Mouse (Mus musculus): ENCODE data around the gene Tmem245. TPM values are rescaled to one million over a fixed set of nuclear protein-coding genes. Genes with fewer than 3 reads are reported as not detected.
A peak's percentile ranks its signal among the peaks of the same experiment; 100 is the strongest.

The Tmem245 gene
- total RNA-seq, 2 experiments from 2014 or later, result 68.3 to 71.7 TPM

DNA sequence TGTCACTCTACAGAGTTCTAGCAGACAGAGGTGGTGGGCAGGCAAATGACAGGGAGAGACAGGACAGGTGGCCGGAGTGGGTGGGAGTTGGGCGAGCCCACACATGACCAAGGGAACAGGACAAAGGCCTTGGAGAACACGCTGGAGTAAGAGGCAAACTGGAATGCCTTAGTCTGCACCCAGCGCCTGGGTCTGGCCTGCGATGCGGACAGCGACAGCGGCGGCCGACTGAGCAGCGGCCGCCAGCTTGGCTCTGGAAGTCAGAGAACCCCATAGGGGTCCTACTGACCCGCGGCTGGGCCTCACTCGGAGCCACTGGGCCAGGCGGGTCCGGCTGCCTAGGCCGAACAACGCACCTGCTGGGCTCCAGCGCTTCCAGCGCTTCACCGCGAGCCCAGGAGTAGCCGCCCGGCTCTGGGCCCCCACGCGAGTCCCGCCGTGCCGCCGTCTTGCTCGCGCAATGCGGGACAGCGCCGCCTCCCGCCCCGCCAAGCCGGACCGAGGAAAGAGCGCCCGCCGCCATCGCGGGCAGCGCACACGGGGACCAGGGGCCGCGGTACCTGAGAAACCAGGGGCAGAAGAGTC lies 82.7 kb downstream of the Tmem245 start:
- DNase-seq, result no peak

DNA sequence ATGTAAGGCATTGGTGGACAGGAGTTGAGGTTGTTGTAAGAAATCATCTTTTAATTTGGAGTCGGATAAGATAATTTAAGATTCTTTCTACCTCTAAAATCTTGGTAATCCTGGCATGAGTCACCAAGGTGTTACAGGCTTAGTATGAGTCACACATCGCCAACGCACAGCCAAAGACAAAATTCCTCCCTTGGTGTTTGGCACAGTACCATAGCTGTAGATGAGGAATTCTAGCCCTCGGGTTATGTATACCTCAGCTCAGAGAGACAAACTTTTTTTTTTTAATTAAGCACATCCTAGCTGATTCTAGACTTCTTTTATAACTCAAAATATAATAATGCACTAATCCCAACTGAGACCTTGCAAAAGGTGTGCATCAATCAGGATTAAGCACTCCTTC lies 83.2 kb downstream of the Tmem245 start:
- DNase-seq, result no peak

DNA sequence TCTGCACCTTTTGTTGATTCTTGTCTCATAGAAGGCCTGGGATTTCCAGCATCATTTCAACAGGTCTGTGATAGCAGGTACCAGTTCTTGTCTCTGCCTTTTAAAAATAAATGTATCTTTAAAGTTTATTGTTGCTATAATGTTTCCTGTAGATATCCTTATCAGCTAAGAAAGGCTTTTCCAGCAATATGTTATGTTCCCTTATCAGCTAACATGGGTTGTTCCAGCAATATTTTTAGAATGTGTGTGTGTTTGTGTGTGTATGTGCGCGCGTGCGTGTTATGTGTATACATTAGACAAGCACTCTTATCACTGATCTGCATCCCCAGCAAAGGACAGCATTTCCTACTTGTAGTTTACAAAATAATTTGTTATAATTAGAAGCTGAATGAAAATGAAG lies 85.7 kb downstream of the Tmem245 start:
- DNase-seq, result no peak

DNA sequence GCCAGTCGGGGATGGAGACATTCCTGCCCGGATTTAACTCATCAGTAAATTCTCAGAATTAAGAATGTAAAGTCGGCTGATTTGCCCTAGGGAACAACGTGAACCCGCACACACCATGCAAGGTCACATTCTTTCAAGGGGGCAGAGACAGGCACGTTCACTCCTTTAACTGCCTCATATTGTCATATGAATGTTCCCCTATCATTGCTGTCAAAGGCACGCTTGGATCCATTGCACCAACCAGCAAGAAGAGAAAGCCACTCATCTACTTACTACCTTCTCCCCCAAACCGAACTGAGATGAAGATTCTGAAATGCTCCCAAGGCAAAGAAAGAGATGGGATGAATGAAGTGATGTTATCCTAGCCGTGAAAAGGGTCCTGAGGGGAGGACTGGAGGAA lies 88.5 kb downstream of the Tmem245 start:
- DNase-seq, result no peak

DNA sequence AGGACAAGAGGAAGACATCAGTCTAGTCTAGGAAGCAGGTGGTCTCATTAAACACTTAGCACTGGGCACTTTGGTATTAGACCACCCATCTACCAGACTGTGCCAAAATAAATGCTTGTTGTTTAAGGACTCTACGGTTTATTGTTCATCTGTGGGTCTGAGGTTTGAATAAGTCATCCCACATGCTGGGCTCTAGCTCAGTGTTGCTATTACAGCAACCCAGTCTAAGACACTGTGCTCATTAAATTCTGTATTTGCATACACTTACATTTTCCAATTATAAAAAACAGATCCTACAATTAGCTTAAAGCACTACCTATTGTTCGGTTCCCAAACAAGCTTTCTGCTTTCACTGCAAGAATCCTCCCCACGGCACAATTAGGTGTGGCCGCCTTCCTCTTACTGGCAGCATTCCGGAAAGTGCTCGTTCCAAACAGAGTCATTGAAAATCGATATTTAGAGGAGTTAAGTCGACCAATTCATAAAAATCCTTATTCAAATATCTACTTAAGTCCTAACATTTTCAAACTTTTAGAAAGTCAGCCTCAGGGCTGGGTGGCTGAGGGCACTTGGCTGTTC lies 90.8 kb downstream of the Tmem245 start:
- no peak for DNase-seq

DNA sequence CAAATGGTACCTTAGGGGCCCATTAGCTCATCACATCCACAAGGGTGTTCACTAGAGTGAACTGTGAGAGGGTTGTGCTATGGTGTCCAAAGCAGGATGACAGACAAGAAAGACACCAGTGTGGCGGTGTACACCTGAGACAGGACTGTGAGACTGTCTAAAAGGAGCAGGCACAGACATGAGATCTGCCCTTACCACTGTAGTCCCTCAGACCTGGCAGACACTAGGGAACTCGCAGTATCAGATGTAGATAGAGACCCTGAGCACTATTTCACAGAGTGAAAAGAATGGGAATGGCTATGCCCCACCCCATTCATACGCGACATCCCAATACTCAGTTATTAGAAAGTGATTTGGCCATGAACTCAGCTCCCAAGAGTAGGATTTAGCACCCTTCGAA lies 91.3 kb downstream of the Tmem245 start:
- DNase-seq, result no peak

DNA sequence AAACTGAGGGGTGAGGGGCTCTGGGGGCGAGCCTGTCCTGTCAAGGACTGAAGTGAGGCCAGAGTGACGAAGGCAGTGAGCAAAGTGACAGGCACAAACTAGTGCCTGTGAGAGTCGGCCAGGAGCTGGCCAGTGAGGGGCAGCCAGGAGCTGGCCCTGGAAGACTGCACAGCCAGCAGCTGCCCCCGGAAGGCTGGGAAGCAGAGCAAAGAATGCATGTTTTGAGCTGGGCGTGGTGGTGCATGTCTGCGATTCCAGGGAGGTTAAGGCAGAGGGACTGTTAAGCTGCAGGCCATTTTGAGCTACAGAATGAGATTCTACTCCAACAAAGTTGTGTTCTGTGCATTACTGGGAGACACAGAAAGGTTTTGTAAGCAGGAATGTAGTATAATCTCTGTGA lies 96.5 kb downstream of the Tmem245 start:
- peak; percentile 47 for DNase-seq

DNA sequence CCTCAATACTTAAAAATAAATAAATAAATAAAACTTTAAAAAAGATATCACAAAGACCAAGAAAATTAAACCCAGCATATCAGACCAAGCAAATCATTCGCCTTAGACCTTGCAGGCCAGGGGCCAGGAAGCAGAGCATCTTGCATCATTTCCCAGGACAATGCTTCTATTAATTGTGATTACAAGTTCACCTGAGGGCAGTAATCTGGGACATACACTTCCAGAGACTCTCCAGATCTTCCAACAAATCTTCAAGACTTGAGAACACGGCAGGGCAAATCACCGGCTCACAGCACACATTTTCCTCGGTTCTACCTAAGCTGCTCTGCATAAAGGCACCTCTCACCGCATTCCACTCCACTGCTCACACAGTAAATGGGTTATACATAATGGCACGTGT lies 99.2 kb downstream of the Tmem245 start:
- no peak for DNase-seq

DNA sequence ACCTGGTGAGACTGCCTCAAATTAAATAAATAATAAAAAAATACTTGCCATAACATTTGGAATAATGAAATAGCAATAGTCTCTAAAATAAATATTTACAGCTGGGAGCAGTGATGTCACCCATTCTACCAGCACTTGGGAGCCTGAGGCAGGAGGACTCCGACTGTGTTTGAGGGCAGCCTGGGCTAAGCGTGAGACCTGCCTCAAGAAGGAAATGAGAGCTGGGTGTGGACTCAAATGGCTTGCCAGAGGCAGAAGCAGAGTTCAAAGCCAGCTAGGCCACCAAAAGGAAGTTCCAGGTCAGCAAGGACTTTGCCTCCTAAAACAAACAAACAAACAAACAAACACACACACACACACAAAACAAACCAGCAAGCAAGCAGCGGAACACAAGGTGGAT lies 99.8 kb downstream of the Tmem245 start:
- DNase-seq, result no peak

DNA sequence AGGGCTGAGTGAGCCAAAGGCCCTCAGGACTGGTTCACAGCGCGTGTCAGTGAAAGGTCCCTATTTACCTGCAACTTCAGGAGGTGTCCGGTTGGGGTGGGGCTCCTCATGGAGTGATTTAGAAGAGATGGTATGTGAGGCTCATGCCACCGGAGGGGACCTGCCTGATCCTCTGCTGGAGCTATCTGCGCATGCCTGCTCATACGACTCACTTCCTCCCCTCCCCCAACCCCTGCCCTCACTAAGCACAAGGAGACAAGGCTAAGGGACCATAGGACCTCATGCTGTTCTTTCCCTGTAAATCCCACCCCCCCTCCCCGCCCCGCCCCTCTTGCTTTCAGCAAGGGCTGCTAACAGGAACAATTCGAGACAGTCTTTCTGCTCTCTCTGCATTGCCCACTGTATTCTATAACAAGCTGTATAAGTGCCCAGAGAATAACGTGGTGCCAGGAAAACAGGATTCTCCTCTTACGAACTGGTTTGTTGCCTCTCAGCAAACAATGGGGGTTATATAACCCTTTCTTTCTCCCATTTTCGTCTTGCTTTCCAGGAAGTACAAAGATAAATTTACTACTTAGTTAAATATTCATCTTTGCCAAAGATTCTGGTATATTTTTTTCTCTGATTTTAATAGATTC lies 101.2 kb downstream of the Tmem245 start:
- DNase-seq, result no peak

DNA sequence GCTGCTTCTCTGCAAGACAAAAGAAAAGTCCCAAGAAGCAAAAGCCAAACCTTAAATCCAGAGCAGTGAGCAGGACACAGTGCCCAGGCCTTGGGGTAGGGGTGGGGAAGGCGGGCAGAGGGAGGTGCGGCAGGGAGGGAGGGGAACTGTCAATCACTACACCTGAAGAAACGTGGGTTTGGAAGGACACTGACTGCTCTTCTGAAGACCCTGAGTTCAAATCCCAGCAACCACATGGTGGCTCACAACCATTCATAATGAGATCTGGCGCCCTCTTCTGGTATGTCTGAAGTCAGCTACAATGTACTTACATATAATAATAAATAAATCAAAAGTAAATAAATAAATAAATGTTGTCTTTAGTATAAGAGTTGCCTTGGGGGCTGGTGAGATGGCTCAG lies 102.3 kb downstream of the Tmem245 start:
- no peak for DNase-seq

DNA sequence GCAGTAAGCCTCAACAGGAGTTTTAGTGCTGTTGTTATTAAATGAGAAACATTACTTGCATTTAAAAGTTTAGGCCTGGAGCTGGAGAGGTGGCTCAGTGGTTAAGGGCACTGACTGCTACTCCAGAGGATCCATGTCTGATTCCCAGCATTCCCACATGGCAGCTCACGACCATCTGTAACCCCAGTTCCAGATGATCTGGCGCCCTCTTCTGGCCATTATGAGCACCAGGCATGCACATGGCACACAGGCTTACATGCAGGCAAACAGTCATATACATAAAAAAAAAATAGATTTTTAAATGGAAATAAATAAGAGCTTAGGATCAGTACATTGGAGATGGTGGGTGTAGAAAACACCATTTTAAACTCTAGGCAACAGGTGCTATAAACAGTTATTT lies 103.3 kb downstream of the Tmem245 start:
- DNase-seq, result no peak

DNA sequence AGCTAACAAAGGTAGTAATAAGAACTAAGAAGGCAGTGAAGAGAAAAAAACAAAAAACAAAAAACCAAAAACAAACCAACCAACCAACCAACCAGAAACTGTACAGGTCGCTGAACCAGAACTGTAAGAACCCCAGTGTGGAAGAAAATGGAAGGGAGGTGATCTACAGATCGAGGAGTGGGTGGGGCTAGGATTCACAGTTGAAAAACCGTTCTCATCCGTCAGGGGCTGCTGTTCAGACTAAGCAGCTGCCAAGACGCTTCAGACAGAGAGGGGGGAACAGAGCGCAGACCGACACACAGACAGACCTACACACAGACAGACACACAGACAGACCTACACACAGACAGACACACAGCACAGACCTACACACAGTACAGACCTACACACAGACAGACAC lies 104.7 kb downstream of the Tmem245 start:
- no peak for DNase-seq

DNA sequence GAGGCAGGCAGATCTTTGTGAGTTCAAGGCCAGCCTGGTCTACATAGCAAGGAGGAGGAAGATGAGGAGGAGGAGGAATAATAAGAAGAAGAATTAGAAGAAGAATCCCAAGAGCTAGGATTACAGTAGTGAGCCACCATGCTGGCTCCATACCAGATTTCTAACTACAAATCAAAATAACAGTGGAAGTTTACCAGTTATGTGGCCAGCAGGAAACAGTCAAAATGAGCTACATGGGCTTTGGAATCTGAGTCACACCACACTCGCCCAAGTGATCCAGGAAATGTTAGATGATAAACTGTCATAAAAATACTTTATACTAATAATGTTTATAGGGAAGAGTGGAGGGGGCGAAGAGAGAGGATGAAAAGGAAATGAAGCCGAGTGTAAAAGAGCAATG lies 106.9 kb downstream of the Tmem245 start:
- no peak for DNase-seq

DNA sequence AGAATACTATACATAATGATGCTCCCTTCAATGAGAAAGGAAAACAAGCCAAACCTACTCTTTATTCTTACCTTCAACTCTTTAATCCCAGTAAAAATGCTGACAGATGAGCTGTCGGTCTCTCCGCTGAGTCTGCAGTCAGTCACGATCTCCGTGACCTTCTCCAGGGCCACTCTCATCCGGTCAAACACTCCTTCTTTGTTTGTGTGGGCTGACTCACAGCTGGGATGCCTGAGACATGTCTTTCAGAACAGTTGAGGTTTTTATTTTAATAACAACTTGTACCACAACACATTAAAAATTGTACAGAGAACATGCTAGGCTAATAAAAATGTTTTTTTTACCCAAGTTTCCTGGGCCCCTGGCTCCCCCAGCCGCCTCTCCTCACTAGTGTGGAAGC lies 109.6 kb downstream of the Tmem245 start:
- no peak for DNase-seq

DNA sequence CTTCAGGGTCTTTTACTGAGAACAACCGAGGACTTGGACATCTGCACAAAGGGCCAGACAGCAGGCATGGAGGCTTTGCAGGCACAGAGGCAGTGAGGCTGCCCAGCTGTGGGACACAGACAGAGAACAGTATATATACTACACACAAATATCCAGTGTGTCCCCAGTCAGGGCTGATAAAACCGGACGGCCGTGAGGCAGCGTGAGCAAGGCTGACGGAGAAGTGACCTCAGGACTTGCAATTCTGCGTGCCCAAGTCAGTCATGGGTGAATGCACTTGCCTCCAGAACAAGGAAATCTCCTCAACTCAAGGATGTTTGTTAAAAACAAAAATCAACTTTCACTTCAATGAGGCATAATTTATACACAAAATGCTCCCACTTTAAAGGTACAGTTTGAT lies 115.2 kb downstream of the Tmem245 start:
- no peak for DNase-seq

DNA sequence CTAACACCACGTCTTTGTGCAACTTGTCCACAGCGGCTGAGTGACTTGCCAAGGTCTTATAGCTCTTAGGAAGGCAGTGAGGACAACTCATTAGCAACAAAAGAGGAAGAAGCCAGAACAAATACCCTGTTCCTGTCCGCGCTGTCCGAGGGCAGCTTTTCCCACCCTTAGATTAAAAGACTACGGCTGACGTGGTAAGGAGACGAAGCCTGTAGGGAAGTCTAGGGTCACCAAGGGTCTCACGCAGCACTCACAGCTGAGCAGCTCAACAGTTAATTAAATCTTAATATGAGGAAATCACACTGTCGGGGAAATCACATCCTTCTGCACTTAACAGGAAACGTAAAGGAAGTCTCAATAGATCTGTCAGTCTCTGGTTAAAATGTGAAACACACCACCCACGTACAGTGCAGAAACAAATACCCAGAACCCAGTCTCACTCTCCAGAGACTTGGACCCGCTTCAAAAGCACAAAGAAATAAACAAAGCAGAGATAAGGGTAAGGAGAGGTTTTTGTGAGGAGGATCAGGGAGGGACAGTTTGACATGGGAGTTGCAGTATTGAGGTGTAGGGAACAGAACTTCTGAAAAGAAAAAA lies 116.1 kb downstream of the Tmem245 start:
- DNase-seq, result peak; percentile 10

DNA sequence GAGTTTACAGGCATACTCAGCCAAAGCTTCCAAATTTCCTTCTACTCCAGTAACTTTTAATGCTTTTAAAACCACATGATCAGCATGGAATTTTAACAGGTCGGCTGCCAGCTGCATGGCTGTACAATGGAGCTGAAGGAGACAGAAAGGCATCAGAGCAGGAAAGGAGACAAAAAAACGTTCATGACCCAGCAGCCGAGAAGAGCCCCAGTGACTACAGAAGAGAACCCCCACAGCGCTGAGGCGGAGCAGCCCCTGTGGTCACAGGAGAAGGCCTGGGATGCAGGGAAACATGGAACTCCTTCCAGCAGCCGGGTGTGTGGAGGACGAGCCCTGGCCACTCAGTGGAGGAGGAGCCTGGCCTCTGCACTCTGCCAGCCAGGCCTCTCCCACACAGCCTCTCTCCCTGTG lies 117.7 kb downstream of the Tmem245 start:
- DNase-seq, result peak; percentile 31

DNA sequence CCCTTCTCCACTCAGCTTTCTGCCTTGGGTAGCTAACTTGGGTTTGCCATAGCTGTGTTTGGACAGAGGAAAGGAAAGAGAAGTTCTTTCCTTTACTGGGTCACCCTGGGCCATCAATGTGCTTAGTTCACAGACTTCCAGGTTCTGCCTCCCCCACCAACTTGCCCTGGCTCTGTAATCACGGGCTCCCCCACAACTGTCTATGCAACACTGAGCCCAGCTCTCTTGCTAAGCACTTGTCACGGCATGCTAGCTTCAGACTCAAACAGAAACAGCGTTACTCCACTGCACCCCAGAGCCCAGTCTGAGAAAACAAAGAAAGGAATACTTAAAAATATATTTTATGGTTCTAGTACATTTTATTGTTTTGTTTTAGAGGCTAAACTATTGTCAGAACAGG lies 118.3 kb downstream of the Tmem245 start:
- DNase-seq, result no peak

DNA sequence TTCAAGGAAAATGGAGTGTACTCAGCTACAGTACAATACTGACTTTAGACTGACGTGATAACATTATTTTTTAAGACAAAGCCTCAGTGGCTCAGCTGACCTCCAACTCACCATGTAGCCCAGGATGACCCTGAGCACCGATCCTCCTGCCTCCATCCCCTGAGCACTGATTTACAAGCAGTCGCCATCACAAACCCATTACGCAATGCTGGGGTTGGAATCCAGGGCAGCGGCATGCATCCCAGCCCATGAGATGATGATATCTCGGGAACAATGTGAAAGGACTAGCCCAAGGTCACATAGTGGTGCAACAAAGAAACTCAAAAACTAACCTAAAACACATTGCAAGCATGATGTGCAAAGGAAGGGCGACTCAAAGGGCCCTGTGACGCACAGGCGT lies 123.0 kb downstream of the Tmem245 start:
- DNase-seq, result no peak

DNA sequence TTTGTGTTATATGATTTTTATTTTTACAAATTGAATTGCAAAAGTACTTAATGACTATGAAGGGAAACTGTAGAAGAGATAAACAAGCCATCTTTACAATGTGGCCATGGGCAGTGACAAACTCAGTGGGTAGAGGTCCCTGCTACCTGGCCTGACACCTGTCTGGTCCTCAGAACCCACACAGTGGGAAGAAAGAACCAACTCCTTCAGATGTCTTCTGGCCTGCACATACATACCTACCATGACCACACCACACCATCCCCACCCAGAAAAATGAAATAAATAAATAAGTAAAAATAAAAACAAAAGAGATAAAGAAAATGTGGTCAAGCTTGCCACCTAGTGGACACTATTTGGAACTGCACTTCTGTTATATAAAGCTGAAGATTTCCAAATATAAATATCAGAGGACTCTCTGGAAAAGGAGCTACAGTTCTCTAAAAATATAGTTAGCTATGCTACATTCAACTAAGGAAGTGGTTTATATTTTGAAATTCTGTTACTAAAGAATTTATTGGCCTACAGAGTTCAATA lies 127.2 kb downstream of the Tmem245 start:
- DNase-seq, result no peak

Data from heart, postnatal 4 days (tissue).